Mouse (Mus musculus): ENCODE data around the gene Mettl24.

The Mettl24 gene

GRCm38 (mm10) chr10:40684326-40684725 is 1.2 kb downstream of the Mettl24 start:
- DNase-seq (ENCODE audit: low spot score in 2 of 2), result peak; percentile 52 to 54

DNA sequence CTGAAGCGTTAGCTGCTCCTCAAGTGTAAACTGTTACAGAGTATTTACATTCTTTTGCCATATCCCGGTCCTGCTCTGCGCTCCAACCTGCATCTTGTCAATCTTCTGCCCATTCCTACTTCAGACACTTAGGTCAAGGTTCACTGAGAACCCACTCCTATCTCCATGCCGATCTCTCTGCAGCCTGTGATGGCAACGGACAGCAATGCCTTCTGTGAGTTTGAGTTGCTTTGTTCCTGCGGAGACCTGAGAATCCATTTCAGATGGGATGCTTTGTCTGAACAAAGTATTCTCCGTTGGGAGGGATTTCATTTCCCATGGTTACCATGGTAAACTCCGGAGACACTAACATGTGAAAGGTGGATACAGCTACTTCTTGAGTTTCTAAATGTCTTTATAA is 2.6 kb downstream of the Mettl24 start:
- no peak for DNase-seq (ENCODE audit: low spot score in 2 of 2)

DNA sequence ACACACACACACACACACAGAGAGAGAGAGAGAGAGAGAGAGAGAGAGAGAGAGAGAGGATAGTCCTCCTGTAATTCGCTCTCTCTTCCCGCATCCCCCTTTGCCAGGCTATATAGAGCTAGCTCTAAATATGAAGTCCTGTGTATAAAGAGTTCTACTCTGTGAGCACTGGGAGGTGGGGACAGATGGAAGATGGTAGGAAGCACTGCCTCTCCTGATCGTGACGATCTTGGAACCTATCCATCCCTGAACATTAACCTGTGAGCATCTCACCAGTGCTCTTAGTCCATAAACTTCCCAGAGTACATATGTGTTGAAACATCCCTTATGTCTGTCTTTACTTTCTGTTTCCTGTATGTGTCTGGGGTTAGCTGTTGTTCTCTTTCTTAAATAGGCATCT is 3.9 kb downstream of the Mettl24 start:
- DNase-seq (ENCODE audit: low spot score in 2 of 2), result no peak

DNA sequence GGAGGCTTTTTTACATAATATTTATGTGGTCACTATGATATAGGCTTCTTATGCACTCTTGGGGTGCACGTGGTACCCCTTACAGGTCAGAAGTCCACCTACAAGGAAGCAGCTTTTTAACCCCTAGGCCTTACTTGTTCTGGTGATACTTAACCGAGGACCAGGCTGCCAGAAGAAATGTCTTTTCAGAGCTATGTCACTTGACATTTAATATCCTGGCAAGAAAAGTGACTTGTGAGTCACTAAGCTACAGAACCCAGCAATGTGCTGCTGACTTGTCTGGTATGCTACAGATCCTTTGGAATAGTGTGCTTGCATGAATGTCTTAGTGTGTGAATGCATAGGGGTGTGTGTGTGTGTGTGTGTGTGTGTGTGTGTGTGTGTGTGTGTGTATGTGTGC is 4.3 kb downstream of the Mettl24 start:
- DNase-seq (ENCODE audit: low spot score in 2 of 2), result no peak

GRCm38 (mm10) chr10:40688266-40688665 is 5.2 kb downstream of the Mettl24 start:
- DNase-seq (ENCODE audit: low spot score in 2 of 2), result peak; percentile 83 to 84

DNA sequence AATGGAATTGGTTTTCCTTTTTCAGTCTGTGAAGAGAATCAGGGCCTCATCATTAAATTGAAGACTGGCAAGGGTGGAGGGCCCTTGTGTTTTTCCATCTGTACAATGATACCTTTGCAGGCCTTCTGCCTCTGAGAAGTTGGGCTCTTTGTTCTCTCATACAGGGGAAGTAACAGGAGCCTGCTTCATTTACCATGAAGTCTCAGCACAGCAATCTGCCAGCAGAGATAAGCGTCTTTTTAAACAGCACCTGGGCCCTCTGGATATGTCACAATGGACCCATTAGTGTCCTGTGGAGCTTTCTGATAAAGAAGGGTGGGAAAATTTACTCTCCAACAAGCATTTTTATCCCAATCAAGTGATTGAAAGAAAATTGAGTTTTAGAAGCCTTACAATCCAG is 5.8 kb downstream of the Mettl24 start:
- no peak for DNase-seq (ENCODE audit: low spot score in 2 of 2)

- no peak for DNase-seq (ENCODE audit: low spot score in 2 of 2)
Measured at GRCm38 (mm10) chr10:40698652-40699051, 15.6 kb downstream of the Mettl24 start.

GRCm38 (mm10) chr10:40711127-40711526 is 28.0 kb downstream of the Mettl24 start:
- DNase-seq (ENCODE audit: low spot score in 2 of 2), result no peak

GRCm38 (mm10) chr10:40713018-40713608 is 30.0 kb downstream of the Mettl24 start:
- DNase-seq (ENCODE audit: low spot score in 2 of 2), result no peak

- no peak for DNase-seq (ENCODE audit: low spot score in 2 of 2)
Measured at GRCm38 (mm10) chr10:40713829-40714228, 30.7 kb downstream of the Mettl24 start.

GRCm38 (mm10) chr10:40715151-40715550 is 32.1 kb downstream of the Mettl24 start:
- DNase-seq (ENCODE audit: low spot score in 2 of 2), result peak in 1 of 2 experiments; percentile 8

GRCm38 (mm10) chr10:40716296-40716695 is 33.2 kb downstream of the Mettl24 start:
- DNase-seq (ENCODE audit: low spot score in 2 of 2), result peak in 1 of 2 experiments; percentile 4

DNA sequence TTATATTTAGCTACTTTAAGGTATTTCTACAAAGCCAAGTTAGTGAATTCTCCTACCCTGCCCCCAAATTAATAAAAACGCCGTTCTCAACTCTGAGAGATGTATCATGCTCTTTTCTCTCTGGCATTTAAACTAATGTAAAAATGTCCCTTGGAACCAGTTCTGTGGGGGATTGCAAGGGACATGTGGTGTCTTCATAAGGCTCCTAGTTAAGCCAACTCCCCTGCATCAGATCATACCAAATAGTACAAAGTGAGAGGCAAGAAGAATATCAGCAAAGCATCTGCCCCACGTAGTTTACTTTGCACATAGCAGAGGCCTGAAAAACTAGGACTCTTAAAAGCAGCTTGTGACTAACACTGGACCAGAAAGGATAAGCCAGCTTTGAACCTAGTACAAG is 33.6 kb downstream of the Mettl24 start:
- DNase-seq (ENCODE audit: low spot score in 2 of 2), result peak in 1 of 2 experiments; percentile 30

GRCm38 (mm10) chr10:40718362-40718761 is 35.3 kb downstream of the Mettl24 start:
- peak in 1 of 2 experiments; percentile 0 for DNase-seq (ENCODE audit: low spot score in 2 of 2)

DNA sequence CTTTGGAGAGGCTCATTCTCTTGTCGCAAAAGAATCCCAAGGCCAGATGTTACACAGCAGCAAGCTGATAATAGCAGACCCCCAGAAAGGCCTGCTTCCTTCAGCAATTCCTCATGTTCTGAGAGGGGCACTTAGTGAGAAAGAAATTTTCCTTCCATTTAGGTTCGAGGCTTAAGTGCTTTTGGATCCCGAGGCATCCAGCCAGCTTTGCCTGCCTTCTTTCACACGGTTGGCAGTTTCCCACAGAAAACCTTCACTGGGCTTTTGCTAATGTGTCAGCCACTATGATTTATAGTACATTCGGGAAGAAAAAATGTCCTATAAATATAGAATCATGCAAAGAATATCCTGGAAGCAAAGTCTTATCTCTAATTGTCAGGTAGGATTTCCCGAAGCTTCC is 36.0 kb downstream of the Mettl24 start:
- DNase-seq (ENCODE audit: low spot score in 2 of 2), result peak in 1 of 2 experiments; percentile 41

GRCm38 (mm10) chr10:40720883-40721282 is 37.8 kb downstream of the Mettl24 start:
- DNase-seq (ENCODE audit: low spot score in 2 of 2), result peak in 1 of 2 experiments; percentile 1

DNA sequence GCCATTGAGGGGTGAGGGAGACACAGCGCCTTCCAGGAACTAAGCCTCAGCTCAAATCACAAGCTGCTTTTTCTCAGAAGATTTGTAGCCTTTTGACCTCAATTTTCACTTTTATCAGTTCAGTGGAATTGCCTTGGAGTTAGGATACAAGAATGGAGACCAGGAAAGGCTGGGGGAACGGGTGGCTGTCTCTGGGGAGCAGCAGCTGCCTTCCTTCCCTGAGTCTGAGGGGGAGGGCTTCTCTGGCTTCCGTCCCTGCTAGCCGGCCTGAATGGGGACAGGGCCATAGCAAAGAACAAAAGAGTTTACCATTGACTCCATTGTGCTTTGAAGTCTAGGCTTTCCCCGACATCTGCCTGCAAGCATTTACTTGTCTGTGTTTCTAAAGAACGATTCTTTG is 41.3 kb downstream of the Mettl24 start:
- DNase-seq (ENCODE audit: low spot score in 2 of 2), result no peak

GRCm38 (mm10) chr10:40725066-40725465 is 42.0 kb downstream of the Mettl24 start:
- DNase-seq (ENCODE audit: low spot score in 2 of 2), result no peak

DNA sequence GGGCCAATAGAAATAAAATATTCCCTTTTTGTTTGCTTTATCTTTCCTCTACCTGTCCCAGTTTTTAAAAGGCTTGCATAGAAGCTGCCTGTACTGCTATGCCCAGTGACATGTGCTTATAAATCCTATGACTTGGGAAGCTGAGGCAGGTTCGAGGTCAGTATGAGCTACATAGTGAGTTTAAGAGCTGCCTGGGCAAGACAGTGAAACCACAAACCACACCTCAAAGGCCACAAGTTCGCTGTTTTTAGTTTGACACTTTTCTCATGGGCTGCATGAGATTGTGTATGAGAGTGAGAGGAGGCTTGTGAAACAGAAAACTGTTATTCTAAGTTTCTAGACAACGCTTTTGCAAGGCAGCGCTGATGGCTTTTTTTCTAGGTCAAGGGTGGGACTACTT is 42.4 kb downstream of the Mettl24 start:
- no peak for DNase-seq (ENCODE audit: low spot score in 2 of 2)

DNA sequence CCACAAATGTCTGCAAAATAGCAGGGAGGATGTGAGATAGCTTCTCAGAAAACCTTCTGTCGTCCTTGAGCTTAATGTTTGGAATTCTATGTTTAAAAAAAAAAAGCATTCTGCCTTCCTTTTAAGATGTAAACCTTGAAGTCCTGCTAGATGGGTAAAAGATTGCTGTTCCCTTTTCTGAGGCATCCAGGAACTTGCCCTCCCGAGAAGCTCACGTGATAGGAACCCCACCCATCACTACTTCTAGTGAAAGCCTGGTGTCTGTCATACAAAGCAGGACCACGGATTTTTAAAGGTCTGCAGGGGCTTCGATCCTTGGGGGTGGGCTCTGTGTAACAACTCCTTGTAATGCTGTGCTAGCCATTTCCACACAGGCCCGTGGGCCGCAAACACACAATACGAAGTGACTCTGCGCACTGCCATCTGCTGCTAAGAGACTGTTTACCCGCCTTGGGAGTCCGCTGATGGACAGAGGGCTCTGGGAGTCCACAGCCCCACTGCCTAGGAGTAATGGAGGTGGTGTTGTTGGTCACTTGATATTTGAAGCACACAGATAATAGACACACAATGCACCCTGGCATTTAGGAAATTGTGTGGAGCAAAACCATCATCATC is 43.3 kb downstream of the Mettl24 start:
- DNase-seq (ENCODE audit: low spot score in 2 of 2), result peak in 1 of 2 experiments; percentile 4

GRCm38 (mm10) chr10:40726989-40727388 is 43.9 kb downstream of the Mettl24 start:
- no peak for DNase-seq (ENCODE audit: low spot score in 2 of 2)

DNA sequence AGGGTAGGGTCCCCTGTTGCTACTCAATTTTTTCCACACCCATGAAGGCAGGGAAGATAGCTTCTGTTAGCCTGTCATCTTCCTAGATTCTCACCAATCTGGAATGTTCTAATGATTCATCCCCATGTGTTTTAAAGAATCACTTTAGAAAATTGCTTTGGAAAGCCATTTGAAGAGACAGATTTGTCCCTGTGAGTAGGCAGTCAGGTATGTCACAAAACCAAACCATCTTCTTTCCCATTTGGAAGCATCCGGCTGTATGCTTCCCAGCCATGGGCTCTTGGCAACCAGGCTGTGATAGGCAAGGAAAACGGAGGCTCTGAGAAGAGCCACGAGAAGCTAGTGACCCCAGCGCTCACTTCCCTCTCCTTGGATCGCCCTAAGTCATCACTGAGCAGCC is 47.1 kb downstream of the Mettl24 start:
- DNase-seq (ENCODE audit: low spot score in 2 of 2), result no peak

DNA sequence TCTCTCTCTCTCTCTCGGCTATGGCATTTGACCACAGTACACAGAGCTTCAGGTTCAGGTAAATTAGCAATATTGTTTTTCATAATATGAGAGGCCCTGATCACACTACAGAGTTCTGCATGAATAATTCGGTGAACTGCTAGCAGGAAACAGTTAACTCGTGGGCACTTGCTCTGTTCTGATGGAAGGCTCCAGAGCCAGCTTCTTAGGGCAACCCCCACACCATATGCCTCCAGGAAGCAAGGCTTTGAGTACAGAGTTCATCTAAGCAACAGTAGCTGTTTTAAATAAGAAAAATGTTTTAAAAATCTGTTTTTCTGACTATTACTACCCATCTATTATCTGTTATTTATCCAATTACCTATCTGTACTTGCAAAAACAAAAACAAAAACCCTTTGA is 50.2 kb downstream of the Mettl24 start:
- peak in 1 of 2 experiments; percentile 44 for DNase-seq (ENCODE audit: low spot score in 2 of 2)

GRCm38 (mm10) chr10:40736172-40736571 is 53.1 kb downstream of the Mettl24 start:
- no peak for DNase-seq (ENCODE audit: low spot score in 2 of 2)
